Mouse (Mus musculus): ENCODE measurements around the gene Glmp. TPM values are rescaled to one million over a fixed set of nuclear protein-coding genes. Genes with fewer than 3 reads are reported as not detected.
A peak's percentile ranks its signal among the peaks of the same experiment; 100 is the strongest.
"Not testable (repeated sequence)": the region's sequence is repeated elsewhere in the genome, so short reads cannot be mapped to it uniquely, and the experiment has no call there.

Gene Glmp
- total RNA-seq, 1 experiment from 2014 or later: 19.4 TPM

- ATAC-seq (replicated peaks; ENCODE audit: low read depth, poor library complexity, severe bottlenecking): not testable (repeated sequence)
Observed at GRCm38 (mm10) chr3:88368511-88368910, 43.7 kb downstream of the Glmp start.

GRCm38 (mm10) chr3:88372643-88373042 lies 47.8 kb downstream of the Glmp start, which contains the start of gene Bglap3:
Bglap3 (minus strand) TSS chr3:88372743.
- ATAC-seq (replicated peaks; ENCODE audit: low read depth, poor library complexity, severe bottlenecking): not testable (repeated sequence)

GRCm38 (mm10) chr3:88375750-88376626 lies 51.2 kb downstream of the Glmp start:
- ATAC-seq (replicated peaks; ENCODE audit: low read depth, poor library complexity, severe bottlenecking): peak; percentile 89

- not testable (repeated sequence) for ATAC-seq (replicated peaks; ENCODE audit: low read depth, poor library complexity, severe bottlenecking)
Observed at GRCm38 (mm10) chr3:88376644-88377043, 51.8 kb downstream of the Glmp start.

GRCm38 (mm10) chr3:88378599-88378998 lies 53.8 kb downstream of the Glmp start, which contains the start of gene Bglap2:
Bglap2 (minus strand) TSS chr3:88378699.
- not testable (repeated sequence) for ATAC-seq (replicated peaks; ENCODE audit: low read depth, poor library complexity, severe bottlenecking)

Other genes with a start within 250 kb of the Glmp start
- not detected in 2 replicates for gene Ttc24, start 246.7 kb upstream of the Glmp start, total RNA-seq (2017)
- 13.5 and 17.2 TPM in 2 replicates for gene Iqgap3, start 243.1 kb upstream of the Glmp start, total RNA-seq (2017)
- gene Mef2d, start 182.7 kb upstream of the Glmp start, total RNA-seq (2017): 32.2 and 46.4 TPM in 2 replicates
- not detected in 2 replicates for gene Rhbg, start 70.3 kb upstream of the Glmp start, total RNA-seq (2017)
- not detected in 2 replicates for gene Gm38392, start 37.8 kb upstream of the Glmp start, total RNA-seq (2017)
- 2.6 and 2.8 TPM in 2 replicates for gene Tsacc, start 28.0 kb upstream of the Glmp start, total RNA-seq (2017)
- 331 and 375 TPM in 2 replicates for gene Cct3, start 27.9 kb upstream of the Glmp start, total RNA-seq (2017)
- gene Tmem79, start 11.1 kb downstream of the Glmp start, total RNA-seq (2017): 6.7 TPM in 1 of 2 replicates, not detected in the other
- 48.9 and 61.2 TPM in 2 replicates for gene Smg5, start 11.2 kb downstream of the Glmp start, total RNA-seq (2017)
- gene Paqr6, start 39.6 kb downstream of the Glmp start, total RNA-seq (2017): not detected in 2 replicates
- gene Bglap3, start 47.7 kb downstream of the Glmp start, total RNA-seq (2017): not detected in 2 replicates
- not detected in 2 replicates for gene Bglap2, start 53.7 kb downstream of the Glmp start, total RNA-seq (2017)
- gene Bglap, start 59.4 kb downstream of the Glmp start, total RNA-seq (2017): not detected in 2 replicates
- 88.3 and 107 TPM in 2 replicates for gene Pmf1, start 85.3 kb downstream of the Glmp start, total RNA-seq (2017)
- 16.8 and 17.1 TPM in 2 replicates for gene Slc25a44, start 100.1 kb downstream of the Glmp start, total RNA-seq (2017)
- 2.5 and 4.7 TPM in 2 replicates for gene Sema4a, start 136.2 kb downstream of the Glmp start, total RNA-seq (2017)
- gene Lmna, start 184.9 kb downstream of the Glmp start, total RNA-seq (2017): 19.3 and 25.6 TPM in 2 replicates
- gene Mex3a, start 207.4 kb downstream of the Glmp start, total RNA-seq (2017): 7.2 and 9.6 TPM in 2 replicates
- not detected in 2 replicates for gene Rab25, start 223.3 kb downstream of the Glmp start, total RNA-seq (2017)
- gene Lamtor2, start 228.1 kb downstream of the Glmp start, total RNA-seq (2017): 47.2 and 56.0 TPM in 2 replicates
- gene Ubqln4, start 228.7 kb downstream of the Glmp start, total RNA-seq (2017): 47.1 and 48.5 TPM in 2 replicates